ENCODE assay signal across 16 mouse cellular contexts in the genomic region with DNA sequence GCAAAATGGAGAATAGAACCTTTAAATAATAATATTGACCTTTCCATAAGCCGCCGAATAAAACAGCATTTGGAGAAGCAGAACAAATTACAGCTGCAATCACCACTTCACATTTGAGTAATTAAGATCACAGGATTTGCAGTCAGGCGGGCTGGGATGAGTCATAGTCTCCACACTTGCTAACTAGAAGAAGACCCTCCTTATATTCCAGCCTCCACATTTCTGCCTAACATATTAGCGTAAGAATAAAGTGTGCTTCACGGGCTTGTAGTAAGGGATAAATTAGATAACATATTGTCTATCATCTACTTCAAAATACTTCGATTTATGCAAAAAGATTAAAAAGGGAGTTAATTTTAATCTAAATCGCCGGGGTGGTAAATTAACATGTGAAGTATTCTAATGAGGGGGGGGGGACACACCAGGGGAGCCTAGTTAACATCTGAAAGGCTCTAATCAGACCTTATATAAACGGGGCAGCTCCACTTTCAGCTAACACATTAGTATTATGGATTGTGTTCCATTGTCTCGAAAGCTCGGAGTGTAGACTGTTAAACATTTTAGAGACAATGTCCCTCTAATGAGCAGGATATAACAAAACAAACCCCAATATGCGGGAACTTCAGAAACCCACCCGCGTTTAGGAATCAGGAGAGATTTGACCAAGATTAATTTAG.
DNase-seq lines count a peak whose midpoint lies in the region; ATAC-seq lines count a peak whose summit lies in the region.
"Had no signal": no experiment of that assay in that cellular context is flagged by ENCODE, and none has a peak within 500 bp of the region (broad histone marks: within the 10 kb centered on the region; RNA-seq: fewer than 3 reads in every experiment).

No protein-coding gene starts in this region.

- no peak overlapping the region for H3K4me3 ChIP-seq in hindbrain, embryonic 11.5 days (ENCODE audit: low read depth, low read length)
- H3K4me3 ChIP-seq in hindbrain, embryonic 16.5 days (ENCODE audit: low read length), result no peak overlapping the region
- H3K4me3 ChIP-seq: embryonic facial prominence, embryonic 10.5 days had no signal

- no peak overlapping the region for H3K27ac ChIP-seq in hindbrain, embryonic 11.5 days (ENCODE audit: low read depth, low read length)
- no peak overlapping the region for H3K27ac ChIP-seq in hindbrain, embryonic 16.5 days (ENCODE audit: low read depth, low read length)
- H3K27ac ChIP-seq: embryonic facial prominence, embryonic 10.5 days; liver, embryonic 14.5 days had no signal

- H3K4me2 ChIP-seq in hindbrain, embryonic 11.5 days (replicated peaks; ENCODE audit: low read depth, low read length), result 0 out of 2 replicates have a peak overlapping the region, but pooled peaks have one; percentile 4
- no peak overlapping the region for H3K4me2 ChIP-seq in hindbrain, embryonic 16.5 days (ENCODE audit: low read length)
- H3K4me2 ChIP-seq: heart, embryonic 11.5 days had no signal

- no peak for DNase-seq in hindbrain, embryonic 11.5 days (ENCODE audit: low spot score)
- DNase-seq in right cerebral cortex, adult 18-20 months, result peak; percentile 45
- DNase-seq in right cerebral cortex, postnatal 36 days (ENCODE audit: low spot score in 2 of 2), result no peak
- peak; percentile 53 for DNase-seq in induced T-regulatory cell, adult 2 months (ENCODE audit: low read depth)
- DNase-seq: adrenal gland, postnatal 14 days; cerebellum, postnatal 14 days; gastrocnemius, postnatal 10 days; lung, postnatal 10 days had no signal

- peak; percentile 45; the same call in 1 of the 2 replicates for ATAC-seq in hindbrain, embryonic 11.5 days (ENCODE audit: low FRiP score)
- ATAC-seq in hindbrain, embryonic 16.5 days, result no peak; the same call in 1 of the 2 replicates
- ATAC-seq in megakaryocyte progenitor cell, adult 5-6 weeks (replicated peaks; ENCODE audit: poor library complexity), result no peak
- no peak for ATAC-seq in erythroid progenitor cell, adult 5-6 weeks (replicated peaks; ENCODE audit: low FRiP score, poor library complexity, severe bottlenecking)
- ATAC-seq in CD4-positive, CD25-positive, alpha-beta regulatory T cell, adult 4 months, result no peak
- ATAC-seq: inflammation-experienced regulatory T-cells, adult 6 months had no signal

- no peak overlapping the region for H3K9ac ChIP-seq in hindbrain, embryonic 11.5 days (ENCODE audit: low read depth, low read length)
- no peak overlapping the region for H3K9ac ChIP-seq in hindbrain, embryonic 16.5 days (ENCODE audit: low read depth, low read length)
- H3K9ac ChIP-seq: liver, embryonic 14.5 days had no signal

- no peaks in the 10 kb centered on the region for H3K4me1 ChIP-seq in hindbrain, embryonic 11.5 days (replicated peaks; ENCODE audit: control insufficient read depth, insufficient read depth, low read length)
- H3K4me1 ChIP-seq in hindbrain, embryonic 16.5 days (ENCODE audit: control insufficient read depth, insufficient read depth, low read depth, low read length), result peaks cover 12% of the 10 kb centered on the region

- WGBS in hindbrain, embryonic 11.5 days, result 27% methylated on average over 14 of the region's 14 CpGs
- WGBS in hindbrain, embryonic 16.5 days, result 17% methylated on average over 14 of the region's 14 CpGs

- no peaks in the 10 kb centered on the region for H3K9me3 ChIP-seq in hindbrain, embryonic 11.5 days (ENCODE audit: control insufficient read depth, low read length)
- H3K9me3 ChIP-seq in hindbrain, embryonic 16.5 days (ENCODE audit: control insufficient read depth, low read length), result no peaks in the 10 kb centered on the region
- H3K9me3 ChIP-seq: embryonic facial prominence, embryonic 10.5 days had no signal

- H3K27me3 ChIP-seq in hindbrain, embryonic 11.5 days (ENCODE audit: control insufficient read depth, insufficient read depth, low read length), result no peaks in the 10 kb centered on the region
- H3K27me3 ChIP-seq in hindbrain, embryonic 16.5 days (replicated peaks; ENCODE audit: control insufficient read depth, insufficient read depth, low read length), result no peaks in the 10 kb centered on the region

- no peaks in the 10 kb centered on the region for H3K36me3 ChIP-seq in hindbrain, embryonic 11.5 days (ENCODE audit: control insufficient read depth, insufficient read depth, low read length)
- peaks cover 4% of the 10 kb centered on the region; the same call in 1 of the 2 replicates for H3K36me3 ChIP-seq in hindbrain, embryonic 16.5 days (ENCODE audit: control insufficient read depth, insufficient read depth, low read length)

Comparison
In these comparisons a context has a peak if more than half of its experiments do, and no peak if none do; other contexts are left out.
1. DNase-seq: peak in right cerebral cortex, adult 18-20 months (single experiment) and induced T-regulatory cell, adult 2 months (single experiment); none in hindbrain, embryonic 11.5 days (single experiment) and right cerebral cortex, postnatal 36 days (0 of 2).